Comparison of ENCODE assay signal across 16 mouse cellular contexts in the genomic region with DNA sequence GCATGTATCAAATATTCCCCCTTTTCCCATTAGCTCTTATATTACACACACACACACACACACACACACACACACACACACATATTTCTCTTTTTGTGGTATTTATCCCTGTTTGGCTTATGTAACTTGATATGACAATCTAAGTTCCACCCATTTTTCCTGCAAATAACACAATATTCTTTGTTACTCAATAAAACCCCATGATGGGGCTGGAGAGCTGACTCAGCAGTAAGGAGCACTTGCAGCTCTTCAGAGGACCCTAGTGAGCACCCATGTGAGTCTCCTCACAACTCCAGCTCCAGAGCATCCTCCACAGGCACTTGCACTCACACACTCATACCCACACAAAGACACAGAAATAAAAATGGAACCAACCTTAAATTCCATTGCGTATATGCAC.
DNase-seq lines count a peak whose midpoint lies in the region; ATAC-seq and TF ChIP-seq lines count a peak whose summit lies in the region.
"Had no signal": no experiment of that assay in that cellular context is flagged by ENCODE, and none has a peak within 500 bp of the region (broad histone marks: within the 10 kb centered on the region; RNA-seq: fewer than 3 reads in every experiment).

No protein-coding gene starts in this region.

- no peak overlapping the region for H3K9ac ChIP-seq in hindbrain, embryonic 13.5 days
- H3K9ac ChIP-seq in hindbrain, embryonic 12.5 days: no peak overlapping the region
- no peak overlapping the region for H3K9ac ChIP-seq in midbrain, embryonic 16.5 days (ENCODE audit: low read depth, low read length)
- H3K9ac ChIP-seq in midbrain, embryonic 13.5 days (replicated peaks): no peak overlapping the region
- no peak overlapping the region for H3K9ac ChIP-seq in CH12.LX (ENCODE audit: insufficient read depth, low read depth)
- H3K9ac ChIP-seq: embryonic facial prominence, embryonic 12.5 days; intestine, embryonic 15.5 days had no signal

- H3K27ac ChIP-seq in hindbrain, embryonic 13.5 days: peak overlapping the region; percentile 44; the same call in 1 of the 2 replicates
- H3K27ac ChIP-seq in hindbrain, embryonic 12.5 days: no peak overlapping the region
- H3K27ac ChIP-seq in midbrain, embryonic 16.5 days (ENCODE audit: low read length): peak overlapping the region; percentile 23
- no peak overlapping the region for H3K27ac ChIP-seq in midbrain, embryonic 13.5 days
- no peak overlapping the region for H3K27ac ChIP-seq in CH12.LX (ENCODE audit: insufficient read depth, low read depth)
- H3K27ac ChIP-seq: embryonic facial prominence, embryonic 12.5 days; heart, embryonic 10.5 days; intestine, embryonic 15.5 days had no signal

- no peak for DNase-seq in CH12.LX (ENCODE audit: extremely low read depth)
- no peak for DNase-seq in layer of hippocampus, postnatal 36 days
- DNase-seq: adrenal gland, postnatal 10 days; cerebellum, adult 11-12 months; cerebellum, postnatal 25 days; gastrocnemius, postnatal 14 days; heart, postnatal 10 days; heart, postnatal 4 days had no signal

- in situ Hi-C loops in CH12.LX (cut with MboI; ENCODE audit: low pct_ligation_motif_present, low pct_unique_long_range_greater_than_20kb, low sequenced_read_pairs): no loop called here

- H3K79me2 ChIP-seq in CH12.LX (replicated peaks; ENCODE audit: control insufficient read depth, extremely low read depth, insufficient read depth, poor library complexity, severe bottlenecking): no peaks in the 10 kb centered on the region

- H3K27me3 ChIP-seq in hindbrain, embryonic 13.5 days: no peaks in the 10 kb centered on the region
- H3K27me3 ChIP-seq in hindbrain, embryonic 12.5 days: no peaks in the 10 kb centered on the region
- H3K27me3 ChIP-seq in midbrain, embryonic 16.5 days (ENCODE audit: control insufficient read depth, insufficient read depth, low read depth, low read length): no peaks in the 10 kb centered on the region
- H3K27me3 ChIP-seq in midbrain, embryonic 13.5 days: no peaks in the 10 kb centered on the region
- H3K27me3 ChIP-seq in CH12.LX (replicated peaks): no peaks in the 10 kb centered on the region
- H3K27me3 ChIP-seq: embryonic facial prominence, embryonic 12.5 days; intestine, embryonic 15.5 days had no signal

- no peak overlapping the region for H3K4me2 ChIP-seq in hindbrain, embryonic 13.5 days
- H3K4me2 ChIP-seq in hindbrain, embryonic 12.5 days (replicated peaks): no peak overlapping the region
- no peak overlapping the region for H3K4me2 ChIP-seq in midbrain, embryonic 16.5 days (ENCODE audit: low read length)
- no peak overlapping the region for H3K4me2 ChIP-seq in midbrain, embryonic 13.5 days (replicated peaks)
- H3K4me2 ChIP-seq in CH12.LX (ENCODE audit: insufficient read depth, low read depth, poor library complexity, severe bottlenecking): no peak overlapping the region
- H3K4me2 ChIP-seq: embryonic facial prominence, embryonic 12.5 days; intestine, embryonic 15.5 days had no signal

- ATAC-seq in hindbrain, embryonic 13.5 days (ENCODE audit: low FRiP score): no peak
- no peak for ATAC-seq in hindbrain, embryonic 12.5 days (ENCODE audit: low FRiP score)
- peak; percentile 32; the same call in 1 of the 2 replicates for ATAC-seq in midbrain, embryonic 16.5 days
- no peak for ATAC-seq in midbrain, embryonic 13.5 days
- ATAC-seq: intestine, embryonic 15.5 days had no signal

- TF ChIP-seq POLR2A in CH12.LX (IDR thresholded peaks at IDR 0.05; ENCODE audit: low read depth, low read length): no peak

- no peak for TF ChIP-seq CTCF in CH12.LX (conservative IDR thresholded peaks at IDR 0.05 in 1 of 2, IDR thresholded peaks at IDR 0.05 in 1 of 2; ENCODE audit: low read depth in 2 of 2, low read length in 2 of 2)

- H3K9me3 ChIP-seq in hindbrain, embryonic 13.5 days: no peaks in the 10 kb centered on the region; the same call in 1 of the 2 replicates
- H3K9me3 ChIP-seq in hindbrain, embryonic 12.5 days (replicated peaks): no peaks in the 10 kb centered on the region
- no peaks in the 10 kb centered on the region; the same call in 1 of the 2 replicates for H3K9me3 ChIP-seq in midbrain, embryonic 16.5 days (replicated peaks; ENCODE audit: control insufficient read depth, low read length, poor library complexity, severe bottlenecking)
- H3K9me3 ChIP-seq in midbrain, embryonic 13.5 days: no peaks in the 10 kb centered on the region
- no peaks in the 10 kb centered on the region for H3K9me3 ChIP-seq in CH12.LX (replicated peaks; ENCODE audit: low read length)
- H3K9me3 ChIP-seq: embryonic facial prominence, embryonic 12.5 days; G1E; heart, embryonic 10.5 days; intestine, embryonic 15.5 days had no signal

- H3K4me1 ChIP-seq in hindbrain, embryonic 13.5 days (replicated peaks): 0 out of 2 replicates have a peak, but pooled peaks cover 6% of the 10 kb centered on the region
- H3K4me1 ChIP-seq in hindbrain, embryonic 12.5 days: no peaks in the 10 kb centered on the region
- 0 out of 2 replicates have a peak, but pooled peaks cover 4% of the 10 kb centered on the region for H3K4me1 ChIP-seq in midbrain, embryonic 16.5 days (ENCODE audit: control insufficient read depth, insufficient read depth, low read length)
- H3K4me1 ChIP-seq in midbrain, embryonic 13.5 days (replicated peaks): no peaks in the 10 kb centered on the region
- H3K4me1 ChIP-seq in CH12.LX (ENCODE audit: control insufficient read depth in 1 of 2, insufficient read depth in 2 of 2): peaks cover 0 to 6% of the 10 kb centered on the region in 2 experiments; a peak in 1 of 4 replicates
- H3K4me1 ChIP-seq: embryonic facial prominence, embryonic 12.5 days; heart, embryonic 10.5 days; intestine, embryonic 15.5 days had no signal

- no peak for TF ChIP-seq EP300 in CH12.LX (IDR thresholded peaks at IDR 0.05; ENCODE audit: low read length)

- H3K36me3 ChIP-seq in hindbrain, embryonic 13.5 days: no peaks in the 10 kb centered on the region
- H3K36me3 ChIP-seq in hindbrain, embryonic 12.5 days: no peaks in the 10 kb centered on the region
- H3K36me3 ChIP-seq in midbrain, embryonic 16.5 days (ENCODE audit: control insufficient read depth, insufficient read depth, low read length): no peaks in the 10 kb centered on the region
- no peaks in the 10 kb centered on the region for H3K36me3 ChIP-seq in midbrain, embryonic 13.5 days
- no peaks in the 10 kb centered on the region for H3K36me3 ChIP-seq in CH12.LX (replicated peaks in 1 of 2; ENCODE audit: control insufficient read depth in 1 of 2, insufficient read depth in 1 of 2, low read length in 1 of 2)
- H3K36me3 ChIP-seq: embryonic facial prominence, embryonic 12.5 days; G1E; heart, embryonic 10.5 days; intestine, embryonic 15.5 days had no signal

- WGBS in hindbrain, embryonic 13.5 days: 93% methylated on average over 1 of the region's 1 CpGs
- WGBS in hindbrain, embryonic 12.5 days: 91% methylated on average over 1 of the region's 1 CpGs
- WGBS in midbrain, embryonic 16.5 days: 95% methylated on average over 1 of the region's 1 CpGs
- WGBS in midbrain, embryonic 13.5 days: 88% methylated on average over 1 of the region's 1 CpGs

- dilution Hi-C loops in CH12.LX (cut with MboI; ENCODE audit: extremely low pct_ligation_motif_present, extremely low pct_unique_long_range_greater_than_20kb, low sequenced_read_pairs): no loop called here

- no peak overlapping the region for H3K4me3 ChIP-seq in hindbrain, embryonic 13.5 days
- no peak overlapping the region for H3K4me3 ChIP-seq in hindbrain, embryonic 12.5 days
- no peak overlapping the region for H3K4me3 ChIP-seq in midbrain, embryonic 16.5 days (ENCODE audit: low read depth, low read length)
- no peak overlapping the region for H3K4me3 ChIP-seq in midbrain, embryonic 13.5 days (replicated peaks)
- H3K4me3 ChIP-seq in CH12.LX (replicated peaks in 1 of 3; ENCODE audit: low read depth in 2 of 3, low read length in 2 of 3, poor library complexity in 1 of 3): no peak overlapping the region
- H3K4me3 ChIP-seq: embryonic facial prominence, embryonic 12.5 days; heart, embryonic 10.5 days; intestine, embryonic 15.5 days had no signal

- TF ChIP-seq RAD21 in CH12.LX (IDR thresholded peaks at IDR 0.05; ENCODE audit: low read depth, low read length): no peak

TF ChIP-seq in CH12.LX, 34 proteins besides CTCF, POLR2A, EP300 and RAD21:
- TF ChIP-seq RCOR1 (conservative IDR thresholded peaks at IDR 0.05; ENCODE audit: low read depth, low read length) (no peak), MAFK (IDR thresholded peaks at IDR 0.05; ENCODE audit: insufficient replicate concordance, low read length) (peak; percentile 56; the same call in 1 of the 2 replicates)

Comparison
In these comparisons a context has a peak if more than half of its experiments do, and no peak if none do; other contexts are left out.
1. H3K27ac ChIP-seq: peak in hindbrain, embryonic 13.5 days (single experiment) and midbrain, embryonic 16.5 days (single experiment); none in hindbrain, embryonic 12.5 days (single experiment), midbrain, embryonic 13.5 days (single experiment) and CH12.LX (single experiment).